Mouse (Mus musculus): ENCODE results near the gene Dram1.

Dram1 gene

GRCm38 (mm10) chr10:88379013-88379885, at the start of gene Dram1, which contains the start of gene Gnptab:
TSS of gene Dram1 (minus strand) at chr10:88379080.
TSS of gene Gnptab (plus strand) at chr10:88379132.
- peak; percentile 92 for DNase-seq (ENCODE audit: low read depth, low spot score)

- peak; percentile 82 for DNase-seq (ENCODE audit: low read depth, low spot score)
These were observed 49.1 kb upstream of the Dram1 start for GRCm38 (mm10) chr10:88427998-88428397.

DNA sequence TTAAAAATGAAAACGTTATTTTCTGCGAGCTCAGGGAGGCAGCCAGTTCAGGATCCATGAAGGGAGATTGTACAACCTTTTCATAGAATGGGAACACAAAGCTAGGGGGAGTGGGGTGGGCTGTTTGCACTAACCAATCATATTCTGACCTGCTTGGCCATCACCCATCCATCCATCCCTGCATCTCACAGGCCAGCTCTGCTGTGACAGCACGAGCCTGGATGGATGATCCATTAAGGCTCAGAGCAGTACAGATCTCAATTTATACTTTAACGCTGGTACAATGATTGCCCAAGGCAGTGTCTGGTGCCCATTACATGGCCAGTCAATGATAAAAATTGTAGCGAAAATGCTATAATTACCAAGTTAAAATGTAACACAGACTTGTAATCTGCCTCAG, 48.0 kb upstream of the Dram1 start:
- DNase-seq (ENCODE audit: low read depth, low spot score): no peak

GRCm38 (mm10) chr10:88426158-88426816, 47.4 kb upstream of the Dram1 start:
- peak; percentile 78 for DNase-seq (ENCODE audit: low read depth, low spot score)

DNA sequence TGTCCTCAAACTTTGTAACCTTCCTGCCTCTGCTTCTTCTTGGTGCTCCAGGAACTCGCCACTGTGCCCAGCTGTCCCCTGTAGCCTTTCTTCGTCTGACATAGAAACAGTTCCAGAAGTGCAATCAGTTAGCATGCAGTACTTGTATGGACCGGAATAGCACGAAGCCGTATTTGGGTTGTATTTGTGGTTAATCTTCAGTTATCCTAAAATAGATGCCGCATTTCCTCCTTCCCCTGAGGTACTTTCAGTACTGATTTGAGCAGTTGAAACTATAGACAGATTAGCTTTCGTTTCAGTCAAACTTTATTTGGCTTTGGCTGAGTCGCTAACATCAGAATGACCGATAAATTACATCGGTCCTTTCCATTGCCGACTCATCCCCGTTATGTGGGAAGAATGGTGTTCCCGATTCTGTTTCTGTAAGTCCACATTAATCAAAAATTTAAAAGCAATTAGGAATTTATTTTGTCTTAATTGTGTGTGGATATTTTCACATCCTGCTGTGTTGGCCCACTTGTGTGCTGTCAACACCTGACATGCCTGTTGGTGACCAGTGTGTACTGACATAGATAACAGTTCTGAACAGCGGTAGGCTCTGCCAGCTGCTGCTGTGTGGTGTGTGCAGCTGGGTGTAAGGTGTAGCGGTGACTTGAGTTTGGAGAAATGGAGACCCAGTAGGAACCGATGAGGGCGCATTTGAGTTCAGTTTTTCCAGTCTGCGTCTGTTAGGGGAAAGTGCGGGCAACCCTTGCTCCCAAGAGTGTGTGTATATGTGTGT, 42.0 kb upstream of the Dram1 start:
- peak; percentile 71 for DNase-seq (ENCODE audit: low read depth, low spot score)

- peak; percentile 15 for DNase-seq (ENCODE audit: low read depth, low spot score)
These were observed 41.3 kb upstream of the Dram1 start for GRCm38 (mm10) chr10:88420141-88420541.

GRCm38 (mm10) chr10:88417686-88418085, 38.8 kb upstream of the Dram1 start:
- no peak for DNase-seq (ENCODE audit: low read depth, low spot score)

GRCm38 (mm10) chr10:88412290-88412995, 33.6 kb upstream of the Dram1 start:
- no peak for DNase-seq (ENCODE audit: low read depth, low spot score)

- DNase-seq (ENCODE audit: low read depth, low spot score): no peak
These were observed 30.9 kb upstream of the Dram1 start for GRCm38 (mm10) chr10:88409751-88410150.

- no peak for DNase-seq (ENCODE audit: low read depth, low spot score)
These were observed 29.2 kb upstream of the Dram1 start for GRCm38 (mm10) chr10:88407875-88408631.

GRCm38 (mm10) chr10:88405812-88406211, 26.9 kb upstream of the Dram1 start:
- DNase-seq (ENCODE audit: low read depth, low spot score): peak; percentile 87

GRCm38 (mm10) chr10:88404220-88404619, 25.3 kb upstream of the Dram1 start:
- peak; percentile 44 for DNase-seq (ENCODE audit: low read depth, low spot score)

- DNase-seq (ENCODE audit: low read depth, low spot score): no peak
These were observed 24.1 kb upstream of the Dram1 start for GRCm38 (mm10) chr10:88403021-88403420.

DNA sequence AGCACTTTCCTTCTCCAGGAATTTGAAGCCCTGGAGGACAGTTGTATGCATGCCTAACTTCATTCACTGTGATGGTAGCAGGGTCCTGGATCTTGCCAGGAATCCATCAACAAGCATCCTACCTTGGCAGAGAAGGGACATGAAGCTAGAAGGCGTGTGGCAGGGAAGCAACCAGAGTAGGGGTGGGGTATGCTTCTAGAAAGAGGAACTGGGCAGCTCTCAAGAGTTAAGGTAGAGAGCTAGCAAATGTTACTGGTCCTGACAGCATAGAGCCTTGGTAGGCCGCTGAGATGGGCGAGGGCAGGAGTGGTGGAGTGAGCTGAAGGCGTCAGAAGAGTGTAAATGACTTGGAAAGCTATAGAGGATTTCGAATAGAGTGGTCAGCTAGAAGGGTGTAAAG, 20.4 kb upstream of the Dram1 start:
- no peak for DNase-seq (ENCODE audit: low read depth, low spot score)

- DNase-seq (ENCODE audit: low read depth, low spot score): no peak
These were observed 19.9 kb upstream of the Dram1 start for GRCm38 (mm10) chr10:88398668-88399243.

DNA sequence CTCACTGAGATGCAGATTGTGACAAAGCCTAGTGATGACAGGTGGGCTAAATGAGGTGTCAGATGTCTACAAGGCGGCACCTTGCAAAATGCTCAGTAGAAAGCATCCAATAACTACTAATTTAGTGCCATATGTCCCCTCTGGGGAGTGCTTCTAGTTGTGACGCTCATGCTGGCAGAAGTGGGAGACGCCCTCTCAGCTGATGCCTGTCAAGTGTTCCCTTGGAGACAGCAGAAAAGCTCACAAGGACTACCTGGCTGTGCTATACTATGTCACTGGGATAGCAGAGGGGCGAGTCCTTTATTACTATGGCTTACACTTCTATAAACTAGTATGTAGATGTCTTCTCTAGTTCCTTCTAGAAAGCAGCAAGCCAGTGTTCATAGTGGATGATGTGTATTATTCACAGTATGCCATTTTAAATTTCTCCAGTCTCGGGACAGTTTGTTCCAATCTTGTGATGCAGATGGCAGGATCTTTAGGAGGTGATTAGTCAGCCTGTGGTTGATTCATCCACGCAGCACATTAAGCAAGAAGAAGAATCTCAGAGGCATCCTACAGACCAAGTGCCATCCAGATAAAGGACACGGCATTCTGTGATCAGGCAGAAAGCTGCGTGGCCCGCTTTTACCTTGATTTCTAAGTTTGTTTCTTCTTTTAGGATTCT, 13.4 kb upstream of the Dram1 start:
- no peak for DNase-seq (ENCODE audit: low read depth, low spot score)

- DNase-seq (ENCODE audit: low read depth, low spot score): no peak
These were observed 12.6 kb upstream of the Dram1 start for GRCm38 (mm10) chr10:88391495-88391894.

DNA sequence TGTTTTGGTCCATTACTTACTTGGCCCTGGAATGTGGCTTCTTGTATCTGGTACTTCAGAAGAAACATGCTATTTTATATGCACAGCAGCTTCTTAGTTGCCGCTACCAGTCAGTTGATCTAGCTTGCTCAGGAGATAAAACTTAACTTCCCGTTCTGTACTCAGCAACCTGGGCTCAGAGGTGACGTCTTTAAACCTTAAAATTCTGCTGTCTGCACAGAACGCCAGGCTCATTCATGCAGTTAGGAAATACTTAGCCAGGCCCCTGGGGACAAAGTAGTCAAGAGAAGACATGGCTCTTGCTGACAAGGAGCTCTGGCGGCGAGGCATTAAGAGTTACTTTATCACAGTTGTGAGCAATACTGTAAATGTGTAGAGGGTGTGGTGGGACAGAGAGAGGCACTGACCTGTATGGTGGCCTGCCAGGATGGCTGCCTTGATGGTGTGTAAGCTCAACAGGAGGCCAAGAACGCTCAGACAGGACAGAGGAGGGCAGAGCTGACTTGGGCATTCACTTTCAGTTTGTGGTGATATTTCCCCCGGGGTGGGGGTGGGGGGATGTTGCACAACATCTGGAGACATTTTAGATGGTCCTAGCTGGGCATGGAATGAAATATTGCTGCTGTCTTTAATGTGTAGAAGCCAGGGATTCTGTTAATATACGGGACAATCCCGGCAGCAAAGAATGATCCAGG, 11.4 kb upstream of the Dram1 start:
- peak; percentile 43 for DNase-seq (ENCODE audit: low read depth, low spot score)

DNA sequence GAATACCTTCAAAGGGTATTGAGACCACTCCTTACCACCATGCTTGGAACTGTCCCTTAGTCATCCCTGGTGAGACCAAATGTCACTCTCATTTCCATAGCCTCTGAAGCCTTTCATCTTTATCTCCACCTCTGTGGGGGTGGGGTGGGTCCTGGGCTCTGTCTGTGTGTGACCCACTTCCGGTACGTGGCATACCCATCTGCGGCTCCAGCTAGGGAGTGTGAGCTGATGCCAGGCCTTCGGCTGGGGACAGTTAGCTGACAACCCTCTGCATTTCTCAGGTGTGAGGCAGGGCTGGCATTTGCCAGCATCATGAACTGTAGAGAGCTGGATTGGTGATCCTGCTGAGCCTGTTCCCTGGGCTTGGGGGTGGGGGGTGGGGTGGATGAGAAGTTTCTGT, 10.7 kb upstream of the Dram1 start:
- peak; percentile 86 for DNase-seq (ENCODE audit: low read depth, low spot score)
